Mouse (Mus musculus): ENCODE measurements around the gene Asb13. TPM values are rescaled to one million over a fixed set of nuclear protein-coding genes. Genes with fewer than 3 reads are reported as not detected.

The Asb13 gene
- polyA plus RNA-seq, 1 experiment from 2014 or later, result 15.7 TPM

DNA sequence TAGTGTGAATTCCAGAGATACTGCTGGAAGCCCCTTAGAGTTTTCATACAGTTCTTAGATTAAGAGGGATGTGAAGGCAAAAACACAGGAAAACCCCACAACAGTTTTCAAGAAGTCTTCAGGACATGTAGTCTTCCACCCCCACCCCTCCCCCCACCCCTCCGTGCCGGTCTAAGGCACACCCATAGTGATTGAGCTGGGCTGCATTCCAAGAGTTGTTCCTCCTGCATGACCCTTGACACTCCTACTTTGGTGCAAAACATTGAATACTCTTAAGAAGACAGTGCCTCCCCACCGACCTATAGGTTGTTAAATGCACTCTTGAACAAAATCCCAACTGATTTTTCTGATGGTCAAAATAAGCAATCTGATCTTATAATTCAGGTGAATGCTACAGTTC, 5.7 kb upstream of the Asb13 start:
- WGBS, result 18% methylated on average over 3 of the region's 3 CpGs
- no peaks in the 10 kb centered on the region for H3K4me1 ChIP-seq (ENCODE audit: control insufficient read depth, insufficient read depth, low read length)
- H3K4me2 ChIP-seq (replicated peaks; ENCODE audit: low read depth, low read length), result no peak overlapping the region
- H3K27me3 ChIP-seq (ENCODE audit: control insufficient read depth, insufficient read depth, low read length), result no peaks in the 10 kb centered on the region
- H3K4me3 ChIP-seq (ENCODE audit: low read length), result no peak overlapping the region
- H3K36me3 ChIP-seq (ENCODE audit: control insufficient read depth, insufficient read depth, low read length), result no peaks in the 10 kb centered on the region
- no peak for ATAC-seq (ENCODE audit: low FRiP score, low TSS enrichment)
- H3K27ac ChIP-seq (ENCODE audit: low read depth, low read length), result no peak overlapping the region
- no peaks in the 10 kb centered on the region for H3K9me3 ChIP-seq (ENCODE audit: control insufficient read depth, low read length)
- no peak overlapping the region for H3K9ac ChIP-seq (ENCODE audit: low read depth, low read length)

DNA sequence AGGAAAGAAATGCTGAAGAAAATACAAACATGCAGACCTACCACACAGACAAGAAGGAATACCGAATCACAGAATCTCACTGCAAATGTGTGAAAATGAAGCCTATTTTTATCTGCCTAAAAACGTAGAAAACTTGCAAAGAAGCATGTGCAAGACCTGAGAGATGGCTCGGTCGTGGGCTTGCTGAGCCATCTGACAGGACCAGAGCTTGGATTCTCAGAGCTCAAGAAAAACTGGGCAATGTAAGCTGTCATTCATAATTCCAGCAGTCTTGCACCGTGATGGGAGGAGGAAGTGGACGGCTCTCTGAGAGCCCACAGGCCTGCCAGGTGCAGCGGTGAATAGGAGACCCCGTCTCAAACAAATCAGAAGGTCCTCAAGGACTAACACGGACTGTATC, 1.3 kb upstream of the Asb13 start:
- ATAC-seq (ENCODE audit: low FRiP score, low TSS enrichment), result no peak
- H3K27me3 ChIP-seq (ENCODE audit: control insufficient read depth, insufficient read depth, low read length), result no peaks in the 10 kb centered on the region
- no peak overlapping the region for H3K9ac ChIP-seq (ENCODE audit: low read depth, low read length)
- no peak overlapping the region for H3K27ac ChIP-seq (ENCODE audit: low read depth, low read length)
- H3K36me3 ChIP-seq (ENCODE audit: control insufficient read depth, insufficient read depth, low read length), result no peaks in the 10 kb centered on the region
- no peaks in the 10 kb centered on the region for H3K4me1 ChIP-seq (ENCODE audit: control insufficient read depth, insufficient read depth, low read length)
- no peaks in the 10 kb centered on the region for H3K9me3 ChIP-seq (ENCODE audit: control insufficient read depth, low read length)
- WGBS, result 86% methylated on average over 9 of the region's 9 CpGs
- H3K4me3 ChIP-seq (ENCODE audit: low read length), result no peak overlapping the region
- H3K4me2 ChIP-seq (replicated peaks; ENCODE audit: low read depth, low read length), result no peak overlapping the region

DNA sequence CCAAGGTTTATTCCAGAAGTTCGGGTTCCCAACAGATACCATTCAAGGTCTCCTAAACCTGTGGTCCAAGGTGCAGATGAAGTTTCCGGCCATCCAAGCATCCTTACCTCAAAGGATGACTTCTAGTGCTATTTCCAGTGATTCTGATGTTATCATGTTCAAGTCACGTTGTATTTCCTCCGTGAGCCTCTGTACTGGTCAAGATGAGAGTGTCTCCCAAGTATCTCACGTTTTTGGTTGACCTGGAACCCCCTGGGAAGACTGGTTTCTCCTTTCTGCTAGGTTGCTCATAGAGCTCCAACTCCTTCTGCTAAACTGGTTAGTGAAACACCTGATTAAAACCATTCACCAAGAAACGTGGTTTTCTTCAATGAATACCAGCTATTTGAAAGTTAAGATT, 701 bp upstream of the Asb13 start:
- Histone ChIP-seq H3K36me3 (ENCODE audit: control insufficient read depth, insufficient read depth, low read length) (no peaks in the 10 kb centered on the region), H3K27ac (ENCODE audit: low read depth, low read length) (no peak overlapping the region), H3K4me2 (replicated peaks; ENCODE audit: low read depth, low read length) (0 out of 2 replicates have a peak overlapping the region, but pooled peaks have one; percentile 79), H3K4me1 (ENCODE audit: control insufficient read depth, insufficient read depth, low read length) (no peaks in the 10 kb centered on the region), H3K4me3 (ENCODE audit: low read length) (no peak overlapping the region), H3K27me3 (ENCODE audit: control insufficient read depth, insufficient read depth, low read length) (no peaks in the 10 kb centered on the region), H3K9ac (ENCODE audit: low read depth, low read length) (no peak overlapping the region), H3K9me3 (ENCODE audit: control insufficient read depth, low read length) (no peaks in the 10 kb centered on the region)
- 35% methylated on average over 6 of the region's 6 CpGs for whole genome bisulfite sequencing
- no peak for ATAC-seq (ENCODE audit: low FRiP score, low TSS enrichment)

DNA sequence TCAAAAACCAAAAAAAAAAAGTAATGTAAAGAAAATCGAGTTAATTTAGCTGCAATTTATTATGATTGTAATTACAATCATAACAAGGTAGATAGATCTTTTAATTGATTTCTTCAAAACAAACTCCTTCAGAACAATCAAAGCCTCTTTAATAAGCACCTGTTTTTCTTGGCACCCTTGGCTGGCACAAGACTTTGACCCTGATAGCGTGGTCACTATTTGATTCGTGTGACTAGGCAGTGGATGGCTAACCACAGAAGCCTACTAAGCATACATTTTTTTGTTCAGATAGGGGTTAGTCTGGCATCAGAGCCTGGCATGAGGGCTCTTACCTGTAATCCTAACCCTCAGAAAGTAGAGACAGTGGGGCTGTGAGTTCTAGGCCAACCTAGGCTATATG, 1.2 kb downstream of the Asb13 start:
- no peak overlapping the region for H3K27ac ChIP-seq (ENCODE audit: low read depth, low read length)
- 92% methylated on average over 3 of the region's 3 CpGs for WGBS

DNA sequence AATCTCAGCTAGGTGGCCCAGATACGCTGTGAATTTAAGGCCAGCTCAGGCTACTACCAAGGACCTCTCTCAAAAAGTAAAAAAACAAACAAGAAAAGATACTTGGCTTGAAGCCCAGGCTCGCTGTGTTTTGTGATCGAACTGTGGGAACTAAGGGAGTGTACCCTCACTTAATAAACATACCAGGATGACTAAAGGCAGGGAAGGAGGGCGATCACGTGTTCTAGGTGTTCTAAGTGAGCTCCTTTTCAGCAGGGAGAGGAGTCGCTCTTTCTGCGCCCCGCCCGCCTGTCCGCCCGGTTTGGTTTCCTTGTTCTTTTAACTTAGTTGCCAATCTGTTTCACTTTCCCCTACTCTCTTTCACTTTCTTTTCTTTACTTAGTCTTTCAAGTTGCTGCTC, 3.0 kb downstream of the Asb13 start:
- Histone ChIP-seq H3K27me3 (ENCODE audit: control insufficient read depth, insufficient read depth, low read length) (no peaks in the 10 kb centered on the region), H3K4me3 (ENCODE audit: low read length) (no peak overlapping the region), H3K36me3 (ENCODE audit: control insufficient read depth, insufficient read depth, low read length) (no peaks in the 10 kb centered on the region), H3K27ac (ENCODE audit: low read depth, low read length) (no peak overlapping the region), H3K9me3 (ENCODE audit: control insufficient read depth, low read length) (no peaks in the 10 kb centered on the region), H3K4me2 (replicated peaks; ENCODE audit: low read depth, low read length) (no peak overlapping the region), H3K9ac (ENCODE audit: low read depth, low read length) (no peak overlapping the region), H3K4me1 (ENCODE audit: control insufficient read depth, insufficient read depth, low read length) (no peaks in the 10 kb centered on the region)
- WGBS, result 64% methylated on average over 11 of the region's 11 CpGs
- no peak for ATAC-seq (ENCODE audit: low FRiP score, low TSS enrichment)

More for the DNA sequence above, 1.2 kb downstream of the Asb13 start:
- no peak for ATAC-seq (ENCODE audit: low FRiP score, low TSS enrichment)
- Histone ChIP-seq H3K9ac (ENCODE audit: low read depth, low read length) (no peak overlapping the region), H3K27me3 (ENCODE audit: control insufficient read depth, insufficient read depth, low read length) (no peaks in the 10 kb centered on the region), H3K4me1 (ENCODE audit: control insufficient read depth, insufficient read depth, low read length) (no peaks in the 10 kb centered on the region), H3K4me2 (replicated peaks; ENCODE audit: low read depth, low read length) (no peak overlapping the region), H3K36me3 (ENCODE audit: control insufficient read depth, insufficient read depth, low read length) (no peaks in the 10 kb centered on the region), H3K4me3 (ENCODE audit: low read length) (no peak overlapping the region), H3K9me3 (ENCODE audit: control insufficient read depth, low read length) (no peaks in the 10 kb centered on the region)

DNA sequence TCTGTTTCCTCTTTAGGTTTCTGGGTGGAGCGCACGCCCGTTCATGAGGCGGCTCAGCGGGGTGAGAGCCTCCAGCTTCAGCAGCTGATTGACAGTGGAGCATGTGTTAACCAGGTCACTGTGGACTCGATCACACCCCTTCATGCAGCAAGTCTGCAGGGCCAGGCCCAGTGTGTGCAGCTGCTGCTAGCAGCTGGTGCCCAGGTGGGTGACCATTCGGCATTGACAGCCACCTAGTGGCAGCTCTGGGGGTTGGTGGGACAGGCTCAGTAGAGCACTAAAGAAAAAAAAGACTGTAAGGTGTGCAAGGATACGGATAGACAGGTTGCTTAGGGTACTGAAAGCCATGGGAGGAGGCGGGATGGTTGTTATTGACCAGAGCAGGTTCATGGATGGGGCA, 8.2 kb downstream of the Asb13 start:
- Histone ChIP-seq H3K27ac (ENCODE audit: low read depth, low read length) (no peak overlapping the region), H3K4me3 (ENCODE audit: low read length) (no peak overlapping the region)
- 84% methylated on average over 9 of the region's 9 CpGs for WGBS

DNA sequence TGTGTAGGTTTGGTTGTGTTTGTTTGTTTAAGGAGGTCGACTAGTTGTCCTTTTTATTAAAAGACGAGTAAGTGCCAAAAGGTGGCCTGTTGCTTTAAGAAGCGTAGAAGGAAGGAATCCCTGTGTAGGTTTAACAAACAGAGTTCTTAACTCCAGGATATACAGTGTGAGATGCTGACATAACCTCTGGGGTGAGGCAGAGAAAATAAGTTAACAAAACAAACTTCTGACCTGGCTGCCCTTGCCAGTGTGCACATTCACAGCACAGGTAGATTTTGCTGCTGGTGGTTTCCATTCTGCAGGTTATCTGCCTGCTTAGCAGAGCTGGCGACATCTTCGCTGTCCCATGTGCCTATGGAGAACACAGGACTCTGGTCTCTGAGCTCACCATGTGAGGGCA, 8.7 kb downstream of the Asb13 start:
- WGBS, result 65% methylated on average over 5 of the region's 5 CpGs

More for the DNA sequence above, 8.2 kb downstream of the Asb13 start:
- H3K4me1 ChIP-seq (ENCODE audit: control insufficient read depth, insufficient read depth, low read length), result no peaks in the 10 kb centered on the region
- H3K36me3 ChIP-seq (ENCODE audit: control insufficient read depth, insufficient read depth, low read length), result no peaks in the 10 kb centered on the region
- H3K9ac ChIP-seq (ENCODE audit: low read depth, low read length), result no peak overlapping the region
- ATAC-seq (ENCODE audit: low FRiP score, low TSS enrichment), result 0 out of 2 replicates have a peak, but pooled peaks have one; percentile 63
- no peak overlapping the region for H3K4me2 ChIP-seq (replicated peaks; ENCODE audit: low read depth, low read length)
- no peaks in the 10 kb centered on the region for H3K27me3 ChIP-seq (ENCODE audit: control insufficient read depth, insufficient read depth, low read length)
- H3K9me3 ChIP-seq (ENCODE audit: control insufficient read depth, low read length), result no peaks in the 10 kb centered on the region

DNA sequence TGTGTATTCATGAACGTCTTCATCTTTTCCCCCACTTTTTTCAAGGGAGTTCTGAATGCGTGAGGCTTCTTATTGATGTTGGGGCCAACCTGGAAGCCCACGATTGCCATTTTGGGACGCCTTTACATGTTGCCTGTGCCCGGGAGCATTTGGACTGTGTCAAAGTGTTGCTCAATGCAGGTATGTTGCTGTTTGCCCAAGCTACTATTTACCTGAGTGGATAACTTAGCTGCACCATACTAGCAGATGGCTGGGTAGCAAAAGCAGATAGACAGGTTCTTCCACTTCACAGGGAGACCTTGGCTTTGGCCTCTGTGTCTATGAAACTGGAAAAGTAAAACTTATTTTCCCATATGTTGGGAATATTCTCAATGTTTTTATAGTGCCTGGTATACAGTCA, 11.0 kb downstream of the Asb13 start:
- Histone ChIP-seq H3K9ac (ENCODE audit: low read depth, low read length) (no peak overlapping the region), H3K4me2 (replicated peaks; ENCODE audit: low read depth, low read length) (no peak overlapping the region), H3K36me3 (ENCODE audit: control insufficient read depth, insufficient read depth, low read length) (peaks cover 8% of the 10 kb centered on the region; the same call in 1 of the 2 replicates), H3K27ac (ENCODE audit: low read depth, low read length) (no peak overlapping the region), H3K4me1 (ENCODE audit: control insufficient read depth, insufficient read depth, low read length) (no peaks in the 10 kb centered on the region), H3K9me3 (ENCODE audit: control insufficient read depth, low read length) (no peaks in the 10 kb centered on the region), H3K27me3 (ENCODE audit: control insufficient read depth, insufficient read depth, low read length) (no peaks in the 10 kb centered on the region), H3K4me3 (ENCODE audit: low read length) (no peak overlapping the region)
- no peak for ATAC-seq (ENCODE audit: low FRiP score, low TSS enrichment)
- WGBS, result 91% methylated on average over 5 of the region's 5 CpGs

More for the DNA sequence above, 8.7 kb downstream of the Asb13 start:
- no peaks in the 10 kb centered on the region for H3K27me3 ChIP-seq (ENCODE audit: control insufficient read depth, insufficient read depth, low read length)
- H3K4me1 ChIP-seq (ENCODE audit: control insufficient read depth, insufficient read depth, low read length), result no peaks in the 10 kb centered on the region
- no peaks in the 10 kb centered on the region for H3K36me3 ChIP-seq (ENCODE audit: control insufficient read depth, insufficient read depth, low read length)
- no peak overlapping the region for H3K9ac ChIP-seq (ENCODE audit: low read depth, low read length)
- no peak overlapping the region for H3K4me2 ChIP-seq (replicated peaks; ENCODE audit: low read depth, low read length)
- ATAC-seq (ENCODE audit: low FRiP score, low TSS enrichment), result no peak
- H3K9me3 ChIP-seq (ENCODE audit: control insufficient read depth, low read length), result no peaks in the 10 kb centered on the region
- no peak overlapping the region for H3K27ac ChIP-seq (ENCODE audit: low read depth, low read length)
- no peak overlapping the region for H3K4me3 ChIP-seq (ENCODE audit: low read length)

DNA sequence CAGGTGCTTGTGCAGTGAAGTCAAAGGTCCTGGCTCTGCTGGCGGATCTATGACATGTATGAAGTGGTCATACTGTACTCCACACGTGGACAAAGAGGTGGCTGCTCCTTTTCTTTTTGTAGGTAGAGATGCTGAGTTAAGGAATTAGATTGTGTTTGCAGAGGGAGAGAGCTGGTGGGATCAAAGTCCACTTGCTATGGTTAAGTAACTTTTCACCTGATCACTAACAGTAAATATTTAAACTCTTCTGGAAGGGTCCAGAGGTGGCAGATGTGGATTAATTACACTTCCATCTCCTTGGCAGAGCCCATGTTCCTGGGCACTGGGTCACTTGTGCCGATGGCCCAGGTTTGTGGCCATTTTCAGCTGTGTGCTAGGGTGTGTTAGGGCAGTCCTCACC, 12.1 kb downstream of the Asb13 start:
- Histone ChIP-seq H3K4me2 (replicated peaks; ENCODE audit: low read depth, low read length) (no peak overlapping the region), H3K4me1 (ENCODE audit: control insufficient read depth, insufficient read depth, low read length) (no peaks in the 10 kb centered on the region), H3K27me3 (ENCODE audit: control insufficient read depth, insufficient read depth, low read length) (no peaks in the 10 kb centered on the region), H3K27ac (ENCODE audit: low read depth, low read length) (no peak overlapping the region), H3K36me3 (ENCODE audit: control insufficient read depth, insufficient read depth, low read length) (peaks cover 10% of the 10 kb centered on the region; the same call in 1 of the 2 replicates), H3K9me3 (ENCODE audit: control insufficient read depth, low read length) (no peaks in the 10 kb centered on the region), H3K4me3 (ENCODE audit: low read length) (no peak overlapping the region), H3K9ac (ENCODE audit: low read depth, low read length) (no peak overlapping the region)
- 88% methylated on average over 3 of the region's 3 CpGs for WGBS
- no peak; the same call in 1 of the 2 replicates for ATAC-seq (ENCODE audit: low FRiP score, low TSS enrichment)

Measured in kidney, embryonic 14.5 days (tissue).